Mouse (Mus musculus) kidney, embryonic 15.5 days (tissue): ENCODE measurements around the gene Hist1h4d. TPM values are rescaled to one million over a fixed set of nuclear protein-coding genes. Genes with fewer than 3 reads are reported as not detected.
"Not testable (repeated sequence)": the region's sequence is repeated elsewhere in the genome, so short reads cannot be mapped to it uniquely, and the experiment has no call there.

Source experiments
- ATAC-seq: fragments of 200-750 bp; cut with Nextera tagmentation; replicated peaks from 2 replicates; pipeline ENCODE4 v1.8.0; 2017; ENCODE audit warnings: moderate TSS enrichment; ENCODE audit not compliant: low FRiP score
- H3K27ac ChIP-seq: fragments of 300-500 bp; sonication (generic); 2 replicates; pipeline ENCODE4 v1.5.1; 2015; ENCODE audit warnings: mild to moderate bottlenecking, inconsistent platforms
- H3K27me3 ChIP-seq: fragments of 300-500 bp; sonication (generic); 2 replicates; pipeline ENCODE4 v1.6.1; 2015; ENCODE audit warnings: inconsistent platforms
- H3K36me3 ChIP-seq: fragments of 300-500 bp; sonication (generic); 2 replicates; pipeline ENCODE4 v1.6.1; 2015; ENCODE audit warnings: inconsistent platforms
- H3K4me1 ChIP-seq: fragments of 300-500 bp; sonication (generic); 2 replicates; pipeline ENCODE4 v1.6.1; 2015; ENCODE audit warnings: inconsistent platforms
- H3K4me2 ChIP-seq: fragments of 300-500 bp; sonication (generic); 2 replicates; pipeline ENCODE4 v1.6.1; 2015; ENCODE audit warnings: moderate library complexity, mild to moderate bottlenecking, inconsistent platforms
- H3K4me3 ChIP-seq: fragments of 300-500 bp; sonication (generic); replicated peaks from 2 replicates; pipeline ENCODE4 v1.5.1; 2015; ENCODE audit warnings: mild to moderate bottlenecking, inconsistent platforms
- H3K9ac ChIP-seq: fragments of 300-500 bp; sonication (generic); 2 replicates; pipeline ENCODE4 v1.6.1; 2015; ENCODE audit warnings: mild to moderate bottlenecking, inconsistent platforms
- H3K9me3 ChIP-seq: fragments of 300-500 bp; sonication (generic); replicated peaks from 2 replicates; pipeline ENCODE4 v1.6.1; 2016; ENCODE audit warnings: inconsistent platforms
- WGBS: fragments of 180-500 bp; shearing (Covaris S2); methylation state at CpG from one replicate; pipeline ENCODE4 v1.1.7; 2015; ENCODE audit warnings: mixed read lengths; 5-methylcytosine and 5-hydroxymethylcytosine counted together
- polyA plus RNA-seq: library from polyadenylated mRNA; unstranded; fragments of >200 nt; fragmentation: Nextera tagmentation; extraction: Ambion mirVana; gene quantifications from 2 replicates; pipeline ENCODE4 v1.2.1, GENCODE M21; 2015

The Hist1h4d gene
- polyA plus RNA-seq, 1 experiment from 2014 or later: 123 TPM

DNA sequence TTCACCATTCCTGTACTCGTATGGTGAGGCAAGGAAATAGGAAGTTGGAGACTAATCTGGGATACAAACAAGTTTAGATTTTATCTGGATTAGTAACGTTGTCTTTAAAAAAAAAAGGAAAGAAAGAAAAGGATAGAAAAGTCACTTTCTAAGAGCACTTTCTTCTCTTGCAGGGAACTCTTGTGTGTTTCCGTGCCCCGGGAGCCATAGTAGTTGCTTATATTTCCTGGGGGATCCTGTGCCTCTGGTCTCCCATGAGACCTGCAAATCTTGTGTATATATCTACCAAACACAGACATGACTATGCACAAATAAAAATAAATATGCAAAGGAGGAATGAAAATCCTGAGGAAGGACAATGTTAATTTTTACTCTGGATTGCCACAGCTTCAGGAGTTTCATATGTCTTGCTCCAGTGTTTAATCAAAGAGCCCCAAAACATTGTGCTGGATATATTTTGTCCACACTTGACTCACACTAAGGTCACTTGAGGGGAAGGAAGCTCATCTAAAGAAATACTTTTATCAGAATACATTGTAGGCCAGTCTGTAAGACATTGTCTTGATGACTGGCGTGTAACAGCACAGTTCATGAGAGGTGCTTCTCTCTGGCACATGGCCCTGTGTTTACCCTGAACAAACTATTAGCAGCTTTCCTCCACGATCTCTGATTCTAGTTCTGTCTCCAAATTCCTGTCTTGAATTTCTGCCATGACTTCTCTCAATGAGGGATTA is 4.3 kb upstream of the Hist1h4d start:
- Histone ChIP-seq H3K9me3 (no peaks in the 10 kb centered on the region), H3K27me3 (no peaks in the 10 kb centered on the region), H3K9ac (peak overlapping the region; percentile 67), H3K4me1 (peaks cover 22% of the 10 kb centered on the region), H3K36me3 (no peaks in the 10 kb centered on the region), H3K4me3 (peak overlapping the region; percentile 51), H3K27ac (peak overlapping the region; percentile 92), H3K4me2 (peak overlapping the region; percentile 68)
- 42% methylated on average over 6 of the region's 6 CpGs for WGBS
- ATAC-seq: no peak

DNA sequence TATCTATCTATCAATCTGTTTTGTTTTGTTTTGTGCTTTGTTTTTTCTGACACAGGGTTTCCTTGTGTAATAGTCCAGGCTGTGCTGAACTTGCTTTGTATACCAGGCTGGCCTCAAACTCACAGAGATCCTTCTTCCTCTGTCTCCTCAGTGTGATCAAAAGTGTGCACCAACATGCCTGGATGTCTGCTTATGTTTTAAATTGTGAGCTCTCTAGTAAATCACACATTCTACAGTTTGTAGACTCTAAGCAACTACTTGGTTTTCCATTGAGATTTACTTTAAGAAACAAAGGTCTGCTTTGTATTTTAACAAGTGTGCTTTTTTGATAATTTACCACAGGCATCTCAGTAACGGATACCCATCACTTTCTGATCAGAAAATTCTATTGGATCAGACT is 3.6 kb upstream of the Hist1h4d start:
- Histone ChIP-seq H3K4me1 (peaks cover 25% of the 10 kb centered on the region), H3K27ac (no peak overlapping the region), H3K4me2 (no peak overlapping the region), H3K9me3 (no peaks in the 10 kb centered on the region), H3K4me3 (no peak overlapping the region), H3K27me3 (no peaks in the 10 kb centered on the region), H3K36me3 (no peaks in the 10 kb centered on the region), H3K9ac (no peak overlapping the region)
- ATAC-seq: no peak
- 94% methylated on average over 1 of the region's 1 CpGs for WGBS

DNA sequence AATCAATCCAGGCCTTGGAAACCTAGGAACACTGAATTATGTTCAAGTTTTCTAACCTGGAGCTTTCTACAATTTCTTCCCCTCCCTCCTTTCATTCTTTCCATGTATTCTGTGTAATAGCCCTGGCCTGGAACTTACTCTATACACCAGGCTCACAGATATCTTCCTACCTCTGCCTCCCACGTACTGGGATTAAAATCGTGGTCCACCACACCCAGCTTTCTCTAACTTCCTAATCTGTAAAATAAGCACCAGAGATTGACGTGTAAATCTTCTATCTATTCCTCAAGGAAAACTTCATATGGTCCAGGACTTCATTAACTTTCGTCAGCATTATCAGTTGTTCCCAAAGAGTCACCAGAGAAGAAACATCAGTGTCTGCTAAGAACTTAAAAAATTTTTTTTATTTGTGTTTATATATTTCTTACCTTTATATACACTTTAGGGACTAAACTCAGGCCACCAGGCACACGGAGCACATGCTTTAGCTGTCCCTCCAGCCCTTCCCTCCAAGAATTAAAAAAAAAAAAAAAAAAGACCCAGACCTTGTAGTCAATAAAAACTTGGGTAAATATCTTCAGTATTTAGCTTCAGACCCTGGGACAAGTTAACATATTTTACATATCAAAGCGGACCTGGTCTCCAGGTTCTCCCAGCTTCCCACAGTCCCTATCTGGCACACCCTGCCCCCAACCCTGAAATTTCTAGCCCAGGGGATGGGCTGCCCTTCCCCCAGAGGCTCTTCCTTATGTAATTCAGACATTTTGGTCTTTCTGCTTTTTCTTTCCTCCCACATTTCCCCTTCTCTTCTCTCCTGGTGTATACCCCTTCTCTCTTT is 1.0 kb downstream of the Hist1h4d start:
- ATAC-seq: no peak
- Histone ChIP-seq H3K27me3 (no peaks in the 10 kb centered on the region), H3K4me2 (peak overlapping the region; percentile 63), H3K4me3 (peak overlapping the region; percentile 48), H3K9me3 (no peaks in the 10 kb centered on the region), H3K4me1 (peaks cover 32% of the 10 kb centered on the region), H3K27ac (peak overlapping the region; percentile 98), H3K36me3 (no peaks in the 10 kb centered on the region), H3K9ac (peak overlapping the region; percentile 73)
- WGBS: 7% methylated on average over 6 of the region's 6 CpGs

DNA sequence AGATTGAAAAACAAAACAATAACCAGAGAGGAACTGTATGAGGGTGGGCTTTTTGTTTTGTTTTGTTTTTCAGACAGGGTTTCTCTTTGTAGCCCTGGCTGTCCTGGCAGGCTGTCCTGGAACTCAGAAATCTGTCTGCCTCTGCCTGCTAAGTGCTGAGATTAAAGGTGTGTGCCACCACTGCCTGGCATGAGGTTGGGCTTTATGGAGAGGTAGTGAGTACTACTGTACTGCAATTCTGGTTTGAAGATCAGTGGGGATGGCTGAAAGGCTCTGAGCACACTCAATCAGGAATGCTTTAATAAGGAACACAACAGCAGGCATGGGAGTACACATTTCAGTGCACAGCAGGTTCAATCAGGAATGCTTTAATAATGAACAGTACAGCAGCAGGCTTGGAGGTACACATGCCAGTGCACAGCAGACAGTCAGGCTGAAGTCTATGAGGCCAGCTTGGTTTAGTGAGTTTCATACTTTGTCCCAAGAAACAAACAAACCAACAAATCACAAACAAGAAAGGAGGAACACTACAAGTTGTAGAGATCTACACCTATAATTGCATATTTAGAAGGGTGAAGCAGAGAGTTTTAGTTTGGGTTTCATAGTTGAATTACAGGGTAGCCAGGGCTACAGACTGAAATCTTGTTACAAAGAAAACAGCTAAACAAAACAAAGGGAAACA is 2.1 kb downstream of the Hist1h4d start:
- no peaks in the 10 kb centered on the region for H3K36me3 ChIP-seq
- peak overlapping the region; percentile 63 for H3K4me2 ChIP-seq

DNA sequence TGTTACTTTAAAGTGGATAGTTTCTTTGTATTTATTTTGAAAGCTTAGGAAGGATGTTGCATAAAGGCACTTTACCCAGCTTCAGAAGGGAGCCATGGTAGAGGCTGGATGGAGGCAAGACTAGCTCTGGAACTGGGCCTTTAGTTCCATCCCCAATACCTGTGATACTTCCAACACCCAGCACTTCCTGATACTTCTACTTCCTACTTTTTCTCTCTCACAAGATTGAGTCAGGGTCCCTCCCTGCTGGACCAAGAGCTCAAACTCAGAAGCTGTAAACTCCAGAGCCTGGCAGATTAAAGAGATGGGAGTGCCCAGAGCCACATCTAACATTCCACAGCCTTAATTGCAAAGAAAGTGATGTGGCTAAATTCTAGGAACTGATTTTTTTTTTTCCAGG is 2.9 kb downstream of the Hist1h4d start:
- peak overlapping the region; percentile 49 for H3K4me3 ChIP-seq
- no peaks in the 10 kb centered on the region for H3K36me3 ChIP-seq
- H3K4me1 ChIP-seq: peaks cover 32% of the 10 kb centered on the region
- no peaks in the 10 kb centered on the region for H3K9me3 ChIP-seq
- no peak for ATAC-seq
- peak overlapping the region; percentile 59 for H3K4me2 ChIP-seq
- H3K27me3 ChIP-seq: no peaks in the 10 kb centered on the region
- peak overlapping the region; percentile 98 for H3K27ac ChIP-seq
- peak overlapping the region; percentile 57 for H3K9ac ChIP-seq

More for the DNA sequence above, 2.1 kb downstream of the Hist1h4d start:
- H3K9me3 ChIP-seq: no peaks in the 10 kb centered on the region
- H3K4me1 ChIP-seq: peaks cover 32% of the 10 kb centered on the region
- H3K9ac ChIP-seq: peak overlapping the region; percentile 5; the same call in 1 of the 2 replicates
- ATAC-seq: no peak
- H3K27ac ChIP-seq: peak overlapping the region; percentile 98
- peak overlapping the region; percentile 8; the same call in 1 of the 2 replicates for H3K4me3 ChIP-seq
- no peaks in the 10 kb centered on the region for H3K27me3 ChIP-seq

DNA sequence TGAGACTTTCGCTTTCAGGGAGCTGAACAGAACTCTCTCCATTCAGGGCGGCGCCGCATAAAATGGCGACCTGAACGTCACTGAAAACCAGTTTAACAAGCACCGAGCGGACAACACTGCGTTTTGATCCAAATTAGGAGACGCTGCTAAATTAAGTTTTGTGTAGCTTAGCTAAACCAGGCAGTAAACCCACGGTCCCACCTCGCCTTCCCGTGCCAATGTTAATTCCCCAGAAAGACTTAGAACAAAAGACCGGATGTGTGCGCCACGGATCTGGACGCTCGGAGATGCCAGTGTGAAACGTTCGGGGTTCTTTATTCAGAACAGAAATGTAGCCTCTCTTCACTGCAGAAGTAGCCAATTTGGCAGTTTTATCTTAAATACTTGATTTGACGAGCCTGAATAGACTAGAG is 3.6 kb downstream of the Hist1h4d start:
- WGBS: under 1% methylated on average over 21 of the region's 21 CpGs
- peak overlapping the region; percentile 49 for H3K4me3 ChIP-seq
- peak overlapping the region; percentile 59 for H3K4me2 ChIP-seq
- peaks cover 32% of the 10 kb centered on the region for H3K4me1 ChIP-seq
- no peaks in the 10 kb centered on the region for H3K36me3 ChIP-seq
- no peaks in the 10 kb centered on the region for H3K27me3 ChIP-seq
- no peaks in the 10 kb centered on the region for H3K9me3 ChIP-seq
- H3K9ac ChIP-seq: peak overlapping the region; percentile 57
- no peak for ATAC-seq
- peak overlapping the region; percentile 98 for H3K27ac ChIP-seq

DNA sequence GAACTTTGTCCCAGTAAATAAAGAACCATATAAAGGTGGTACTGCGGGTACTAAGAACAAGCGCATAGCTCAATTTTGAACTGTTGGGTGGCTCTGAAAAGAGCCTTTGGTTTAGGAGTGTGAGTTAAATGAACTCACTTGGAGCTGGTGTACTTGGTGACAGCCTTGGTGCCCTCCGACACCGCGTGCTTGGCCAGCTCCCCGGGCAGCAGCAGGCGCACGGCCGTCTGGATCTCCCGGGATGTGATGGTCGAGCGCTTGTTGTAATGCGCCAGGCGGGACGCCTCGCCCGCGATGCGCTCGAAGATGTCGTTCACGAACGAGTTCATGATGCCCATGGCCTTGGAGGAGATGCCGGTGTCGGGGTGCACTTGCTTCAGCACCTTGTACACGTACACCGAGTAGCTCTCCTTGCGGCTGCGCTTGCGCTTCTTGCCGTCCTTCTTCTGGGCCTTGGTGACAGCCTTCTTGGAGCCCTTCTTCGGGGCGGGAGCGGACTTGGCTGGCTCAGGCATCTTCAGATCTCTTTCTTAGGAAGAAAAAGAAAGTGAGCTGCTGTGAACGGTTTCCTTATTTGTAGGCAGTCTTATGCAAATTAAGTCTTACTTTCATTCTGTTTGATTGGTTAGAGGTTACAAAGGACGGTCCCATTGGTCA is 4.2 kb downstream of the Hist1h4d start:
- WGBS: 0% methylated on average over 25 of the region's 36 CpGs
- Histone ChIP-seq H3K9ac (peak overlapping the region; percentile 57), H3K27ac (peak overlapping the region; percentile 98), H3K4me3 (peak overlapping the region; percentile 49), H3K4me1 (peaks cover 32% of the 10 kb centered on the region), H3K4me2 (peak overlapping the region; percentile 59)
- H3K36me3 ChIP-seq, H3K9me3 ChIP-seq, H3K27me3 ChIP-seq: not testable (repeated sequence)
- peak; percentile 87 for ATAC-seq

DNA sequence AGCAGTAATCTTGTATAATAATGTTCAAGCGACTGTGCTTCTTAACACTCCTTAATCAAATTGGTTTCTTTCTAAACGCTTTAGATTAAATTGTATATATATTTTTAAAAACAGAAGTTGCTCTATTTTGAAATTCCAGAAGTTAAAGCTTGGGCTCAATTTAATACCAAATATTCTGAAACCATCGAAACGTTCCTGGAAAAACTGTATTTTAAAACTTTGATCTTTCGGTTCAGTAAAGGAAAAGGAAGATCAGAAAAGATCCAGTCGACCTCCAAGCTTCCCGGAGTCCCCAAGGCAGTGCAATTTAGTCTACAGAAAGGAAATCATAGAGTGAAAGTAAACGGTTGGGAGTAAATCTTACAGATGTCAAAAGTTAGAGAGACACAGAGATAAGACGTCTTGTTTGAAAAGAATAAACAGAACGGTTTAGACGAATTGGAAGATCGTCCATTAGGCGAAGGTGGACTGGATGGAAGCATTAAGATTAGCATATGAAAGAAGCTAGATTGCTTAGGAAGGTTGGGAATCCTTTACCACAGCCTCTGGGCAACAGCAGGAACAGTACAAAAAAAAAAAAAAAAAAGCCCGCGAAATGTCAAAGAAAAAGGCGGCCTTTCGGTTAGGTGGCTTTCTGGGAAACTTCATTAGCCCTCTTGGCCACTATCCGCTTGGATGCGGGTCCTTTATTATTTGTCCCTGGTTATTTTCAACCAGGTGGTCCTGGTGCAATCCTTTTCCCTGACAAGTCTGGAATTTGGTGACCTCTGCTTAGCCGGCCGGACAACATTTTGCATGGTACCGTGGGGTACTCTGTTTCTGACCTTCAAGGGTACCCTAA is 4.9 kb downstream of the Hist1h4d start:
- Histone ChIP-seq H3K4me1 (peaks cover 32% of the 10 kb centered on the region), H3K27me3 (no peaks in the 10 kb centered on the region), H3K9ac (peak overlapping the region; percentile 53), H3K27ac (peak overlapping the region; percentile 98), H3K4me3 (peak overlapping the region; percentile 49), H3K4me2 (peak overlapping the region; percentile 59), H3K9me3 (no peaks in the 10 kb centered on the region), H3K36me3 (no peaks in the 10 kb centered on the region)
- ATAC-seq: no peak; the same call in 1 of the 2 replicates
- WGBS: 1% methylated on average over 22 of the region's 22 CpGs

DNA sequence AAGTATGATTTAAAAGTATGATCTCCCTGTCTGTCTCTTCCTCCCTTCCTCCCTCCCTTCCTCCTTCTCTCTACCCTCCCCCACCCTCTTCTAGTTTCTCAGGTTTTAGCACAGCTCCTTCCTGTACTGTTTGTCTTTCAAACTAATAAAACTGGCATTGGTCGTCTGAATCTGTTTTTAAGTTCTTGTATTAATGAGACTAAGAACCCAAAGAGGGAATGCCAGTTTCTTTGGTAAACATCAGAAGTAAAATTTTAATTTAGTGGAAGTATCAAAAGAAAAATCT is 5.5 kb downstream of the Hist1h4d start:
- peak overlapping the region; percentile 49 for H3K4me3 ChIP-seq
- no peaks in the 10 kb centered on the region for H3K9me3 ChIP-seq
- no peak for ATAC-seq
- 3% methylated on average over 1 of the region's 1 CpGs for WGBS
- no peaks in the 10 kb centered on the region for H3K27me3 ChIP-seq
- H3K36me3 ChIP-seq: no peaks in the 10 kb centered on the region
- peak overlapping the region; percentile 59 for H3K4me2 ChIP-seq
- H3K4me1 ChIP-seq: peaks cover 31% of the 10 kb centered on the region
- H3K9ac ChIP-seq: peak overlapping the region; percentile 53
- H3K27ac ChIP-seq: peak overlapping the region; percentile 98

DNA sequence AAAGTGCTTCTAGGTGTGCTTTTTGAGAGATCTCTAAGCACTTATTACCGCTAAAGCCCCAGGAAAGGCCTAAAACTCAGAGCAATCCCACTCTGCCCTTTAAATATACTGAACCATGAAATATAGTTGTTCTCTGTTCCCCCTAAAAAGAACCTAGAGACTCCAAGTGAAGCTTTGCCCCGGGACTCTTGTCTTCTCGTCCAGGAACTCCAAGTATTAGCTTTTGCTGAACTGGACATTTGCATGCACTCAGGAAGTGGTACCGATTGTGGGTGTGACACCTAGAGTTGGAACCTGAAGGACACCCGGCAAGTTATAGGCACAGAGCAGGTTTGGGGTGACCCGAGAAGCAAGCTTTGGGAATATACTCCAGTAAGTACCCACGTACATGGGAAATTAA is 9.8 kb downstream of the Hist1h4d start:
- no peaks in the 10 kb centered on the region for H3K36me3 ChIP-seq
- H3K27ac ChIP-seq: no peak overlapping the region
- no peak for ATAC-seq
- no peaks in the 10 kb centered on the region for H3K9me3 ChIP-seq
- no peaks in the 10 kb centered on the region for H3K27me3 ChIP-seq
- peaks cover 17% of the 10 kb centered on the region for H3K4me1 ChIP-seq
- H3K4me3 ChIP-seq: no peak overlapping the region
- H3K9ac ChIP-seq: no peak overlapping the region
- no peak overlapping the region for H3K4me2 ChIP-seq
- 93% methylated on average over 7 of the region's 7 CpGs for WGBS

DNA sequence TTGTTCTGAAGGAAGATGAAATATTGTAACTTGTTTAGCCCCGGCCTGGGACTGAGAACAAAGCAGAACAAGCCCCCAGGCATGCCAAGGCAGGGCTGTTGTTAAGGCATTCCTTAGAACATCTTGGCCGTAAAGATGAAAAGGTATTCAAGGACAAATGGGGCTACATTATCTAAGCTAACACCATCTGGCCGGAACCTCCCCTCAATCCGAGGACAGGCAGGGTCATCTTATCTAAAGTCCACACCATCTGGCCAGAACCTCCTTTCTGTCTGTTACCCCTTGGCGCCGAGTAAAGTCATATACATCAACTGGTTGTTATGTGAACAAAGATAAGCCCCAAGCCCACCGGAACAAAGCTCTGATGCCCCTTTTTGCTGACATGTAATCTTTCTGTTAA is 10.5 kb downstream of the Hist1h4d start:
- not testable (repeated sequence) for H3K4me3 ChIP-seq, H3K9ac ChIP-seq, H3K4me2 ChIP-seq, H3K36me3 ChIP-seq, ATAC-seq, H3K9me3 ChIP-seq, H3K27me3 ChIP-seq, H3K27ac ChIP-seq
- H3K4me1 ChIP-seq: peaks cover 11% of the 10 kb centered on the region
- 77% methylated on average over 7 of the region's 7 CpGs for WGBS
